Mouse (Mus musculus): Measurements from ENCODE around the gene Il1rap. TPM values are rescaled to one million over a fixed set of nuclear protein-coding genes. Genes with fewer than 3 reads are reported as not detected.

The Il1rap gene
- 13.8 and 14.4 TPM in 2 replicates for polyA plus RNA-seq (2015; fragmentation: Nextera tagmentation; extraction: Ambion mirVana)

GRCm38 (mm10) chr16:26581048-26581912, at the start of gene Il1rap:
TSS of gene Il1rap (plus strand) at chr16:26581704.
- H3K4me2 ChIP-seq (replicated peaks; ENCODE audit: low read depth, low read length) = peak within 1 kb of the TSS; percentile 83
- H3K9ac ChIP-seq (replicated peaks; ENCODE audit: low read length) = peak within 1 kb of the TSS; percentile 77
- 3% methylated on average over 49 of the region's 51 CpGs for WGBS
- peak within 1 kb of the TSS; percentile 75 for H3K4me3 ChIP-seq (ENCODE audit: low read length)
- peak within 1 kb of the TSS; percentile 44; the same call in 1 of the 2 replicates for H3K27ac ChIP-seq (ENCODE audit: low read length)
- H3K27me3 ChIP-seq (ENCODE audit: insufficient read depth, low read length) = peaks cover 8% of the 10 kb centered on the region; the same call in 1 of the 2 replicates
- ATAC-seq (ENCODE audit: low FRiP score, low TSS enrichment) = peak; percentile 99
- H3K4me1 ChIP-seq (ENCODE audit: insufficient read depth, low read length) = 0 out of 2 replicates have a peak, but pooled peaks cover 6% of the 10 kb centered on the region
- H3K9me3 ChIP-seq (ENCODE audit: low read length) = no peaks in the 10 kb centered on the region
- H3K36me3 ChIP-seq (ENCODE audit: insufficient read depth, low read length) = no peaks in the 10 kb centered on the region

- WGBS = 66% methylated on average over 1 of the region's 1 CpGs
- Histone ChIP-seq H3K4me3 (ENCODE audit: low read length) (no peak overlapping the region), H3K27ac (ENCODE audit: low read length) (no peak overlapping the region), H3K27me3 (ENCODE audit: insufficient read depth, low read length) (peaks cover 11% of the 10 kb centered on the region; the same call in 1 of the 2 replicates), H3K36me3 (ENCODE audit: insufficient read depth, low read length) (no peaks in the 10 kb centered on the region), H3K9ac (replicated peaks; ENCODE audit: low read length) (no peak overlapping the region), H3K4me2 (replicated peaks; ENCODE audit: low read depth, low read length) (no peak overlapping the region), H3K4me1 (ENCODE audit: insufficient read depth, low read length) (peaks cover 16% of the 10 kb centered on the region), H3K9me3 (ENCODE audit: low read length) (no peaks in the 10 kb centered on the region)
- no peak for ATAC-seq (ENCODE audit: low FRiP score, low TSS enrichment)
Measured at GRCm38 (mm10) chr16:26532287-26532686, 49.2 kb upstream of the Il1rap start.

GRCm38 (mm10) chr16:26546170-26546878, 35.2 kb upstream of the Il1rap start:
- peak; percentile 69 for ATAC-seq (ENCODE audit: low FRiP score, low TSS enrichment)
- no peak overlapping the region for H3K4me3 ChIP-seq (ENCODE audit: low read length)
- WGBS = 17% methylated on average over 7 of the region's 7 CpGs
- H3K27ac ChIP-seq (ENCODE audit: low read length) = no peak overlapping the region
- no peaks in the 10 kb centered on the region for H3K36me3 ChIP-seq (ENCODE audit: insufficient read depth, low read length)
- no peak overlapping the region for H3K4me2 ChIP-seq (replicated peaks; ENCODE audit: low read depth, low read length)
- peaks cover 5% of the 10 kb centered on the region; the same call in 1 of the 2 replicates for H3K4me1 ChIP-seq (ENCODE audit: insufficient read depth, low read length)
- H3K9ac ChIP-seq (replicated peaks; ENCODE audit: low read length) = no peak overlapping the region
- H3K9me3 ChIP-seq (ENCODE audit: low read length) = no peaks in the 10 kb centered on the region
- H3K27me3 ChIP-seq (ENCODE audit: insufficient read depth, low read length) = no peaks in the 10 kb centered on the region

- H3K4me1 ChIP-seq (ENCODE audit: insufficient read depth, low read length) = peaks cover 5% of the 10 kb centered on the region; the same call in 1 of the 2 replicates
- no peak overlapping the region for H3K4me3 ChIP-seq (ENCODE audit: low read length)
- WGBS = 75% methylated on average over 1 of the region's 1 CpGs
- H3K4me2 ChIP-seq (replicated peaks; ENCODE audit: low read depth, low read length) = no peak overlapping the region
- H3K9me3 ChIP-seq (ENCODE audit: low read length) = no peaks in the 10 kb centered on the region
- no peaks in the 10 kb centered on the region for H3K36me3 ChIP-seq (ENCODE audit: insufficient read depth, low read length)
- no peak overlapping the region for H3K9ac ChIP-seq (replicated peaks; ENCODE audit: low read length)
- ATAC-seq (ENCODE audit: low FRiP score, low TSS enrichment) = peak; percentile 31; the same call in 1 of the 2 replicates
- no peaks in the 10 kb centered on the region for H3K27me3 ChIP-seq (ENCODE audit: insufficient read depth, low read length)
- H3K27ac ChIP-seq (ENCODE audit: low read length) = no peak overlapping the region
Measured at GRCm38 (mm10) chr16:26546879-26547206, 34.7 kb upstream of the Il1rap start.

- no peaks in the 10 kb centered on the region for H3K36me3 ChIP-seq (ENCODE audit: insufficient read depth, low read length)
- H3K4me2 ChIP-seq (replicated peaks; ENCODE audit: low read depth, low read length) = no peak overlapping the region
- no peak overlapping the region for H3K9ac ChIP-seq (replicated peaks; ENCODE audit: low read length)
- 96% methylated on average over 2 of the region's 2 CpGs for WGBS
- H3K4me3 ChIP-seq (ENCODE audit: low read length) = no peak overlapping the region
- H3K27ac ChIP-seq (ENCODE audit: low read length) = no peak overlapping the region
- 0 out of 2 replicates have a peak, but pooled peaks cover 2% of the 10 kb centered on the region for H3K27me3 ChIP-seq (ENCODE audit: insufficient read depth, low read length)
- H3K9me3 ChIP-seq (ENCODE audit: low read length) = no peaks in the 10 kb centered on the region
- H3K4me1 ChIP-seq (ENCODE audit: insufficient read depth, low read length) = peaks cover 5% of the 10 kb centered on the region; the same call in 1 of the 2 replicates
- ATAC-seq (ENCODE audit: low FRiP score, low TSS enrichment) = no peak
Measured at GRCm38 (mm10) chr16:26549221-26549620, 32.3 kb upstream of the Il1rap start.

GRCm38 (mm10) chr16:26552234-26552633, 29.3 kb upstream of the Il1rap start:
- Histone ChIP-seq H3K4me3 (ENCODE audit: low read length) (no peak overlapping the region), H3K27me3 (ENCODE audit: insufficient read depth, low read length) (0 out of 2 replicates have a peak, but pooled peaks cover 2% of the 10 kb centered on the region), H3K9ac (replicated peaks; ENCODE audit: low read length) (no peak overlapping the region), H3K4me2 (replicated peaks; ENCODE audit: low read depth, low read length) (no peak overlapping the region), H3K36me3 (ENCODE audit: insufficient read depth, low read length) (no peaks in the 10 kb centered on the region), H3K27ac (ENCODE audit: low read length) (no peak overlapping the region), H3K4me1 (ENCODE audit: insufficient read depth, low read length) (no peaks in the 10 kb centered on the region), H3K9me3 (ENCODE audit: low read length) (no peaks in the 10 kb centered on the region)
- WGBS = 37% methylated on average over 3 of the region's 3 CpGs
- ATAC-seq (ENCODE audit: low FRiP score, low TSS enrichment) = no peak

GRCm38 (mm10) chr16:26558797-26559196, 22.7 kb upstream of the Il1rap start:
- Histone ChIP-seq H3K27ac (ENCODE audit: low read length) (no peak overlapping the region), H3K4me2 (replicated peaks; ENCODE audit: low read depth, low read length) (no peak overlapping the region), H3K4me3 (ENCODE audit: low read length) (no peak overlapping the region), H3K27me3 (ENCODE audit: insufficient read depth, low read length) (no peaks in the 10 kb centered on the region), H3K9ac (replicated peaks; ENCODE audit: low read length) (no peak overlapping the region), H3K4me1 (ENCODE audit: insufficient read depth, low read length) (no peaks in the 10 kb centered on the region), H3K36me3 (ENCODE audit: insufficient read depth, low read length) (no peaks in the 10 kb centered on the region), H3K9me3 (ENCODE audit: low read length) (no peaks in the 10 kb centered on the region)
- ATAC-seq (ENCODE audit: low FRiP score, low TSS enrichment) = no peak
- WGBS = 84% methylated on average over 1 of the region's 1 CpGs

- Histone ChIP-seq H3K4me1 (ENCODE audit: insufficient read depth, low read length) (no peaks in the 10 kb centered on the region), H3K9ac (replicated peaks; ENCODE audit: low read length) (no peak overlapping the region), H3K4me2 (replicated peaks; ENCODE audit: low read depth, low read length) (no peak overlapping the region), H3K27me3 (ENCODE audit: insufficient read depth, low read length) (no peaks in the 10 kb centered on the region), H3K4me3 (ENCODE audit: low read length) (no peak overlapping the region), H3K9me3 (ENCODE audit: low read length) (no peaks in the 10 kb centered on the region), H3K36me3 (ENCODE audit: insufficient read depth, low read length) (no peaks in the 10 kb centered on the region), H3K27ac (ENCODE audit: low read length) (no peak overlapping the region)
- no peak for ATAC-seq (ENCODE audit: low FRiP score, low TSS enrichment)
- WGBS = 63% methylated on average over 2 of the region's 2 CpGs
Measured at GRCm38 (mm10) chr16:26561743-26562142, 19.8 kb upstream of the Il1rap start.

GRCm38 (mm10) chr16:26562771-26563170, 18.7 kb upstream of the Il1rap start:
- Histone ChIP-seq H3K4me2 (replicated peaks; ENCODE audit: low read depth, low read length) (no peak overlapping the region), H3K27ac (ENCODE audit: low read length) (no peak overlapping the region), H3K9ac (replicated peaks; ENCODE audit: low read length) (no peak overlapping the region), H3K4me3 (ENCODE audit: low read length) (no peak overlapping the region), H3K9me3 (ENCODE audit: low read length) (no peaks in the 10 kb centered on the region), H3K4me1 (ENCODE audit: insufficient read depth, low read length) (no peaks in the 10 kb centered on the region), H3K36me3 (ENCODE audit: insufficient read depth, low read length) (no peaks in the 10 kb centered on the region), H3K27me3 (ENCODE audit: insufficient read depth, low read length) (no peaks in the 10 kb centered on the region)
- WGBS = 75% methylated on average over 2 of the region's 2 CpGs
- no peak for ATAC-seq (ENCODE audit: low FRiP score, low TSS enrichment)
